Mouse (Mus musculus) neural tube, embryonic 12.5 days (tissue): ENCODE measurements around the gene Plekhm3. TPM values are rescaled to one million over a fixed set of nuclear protein-coding genes. Genes with fewer than 3 reads are reported as not detected.

Experiments used
- ATAC-seq: fragments of 200-750 bp; cut with Nextera tagmentation; 2 replicates; pipeline ENCODE4 v1.8.0; 2017; ENCODE audit warnings: low read depth, mild to moderate bottlenecking, moderate TSS enrichment, moderate library complexity; ENCODE audit not compliant: low FRiP score
- H3K27ac ChIP-seq: fragments of 300-500 bp; sonication (generic); 2 replicates; pipeline ENCODE4 v1.5.1; 2016
- H3K27me3 ChIP-seq: fragments of 300-500 bp; sonication (generic); replicated peaks from 2 replicates; pipeline ENCODE4 v1.6.1; 2016; ENCODE audit warnings: mild to moderate bottlenecking
- H3K36me3 ChIP-seq: fragments of 300-500 bp; sonication (generic); 2 replicates; pipeline ENCODE4 v1.6.1; 2016; ENCODE audit warnings: mild to moderate bottlenecking
- H3K4me1 ChIP-seq: fragments of 300-500 bp; sonication (generic); 2 replicates; pipeline ENCODE4 v1.6.1; 2016
- H3K4me2 ChIP-seq: fragments of 300-500 bp; sonication (generic); replicated peaks from 2 replicates; pipeline ENCODE4 v1.6.1; 2016; ENCODE audit warnings: mild to moderate bottlenecking
- H3K4me3 ChIP-seq: fragments of 300-500 bp; sonication (generic); 2 replicates; pipeline ENCODE4 v1.5.1; 2016
- H3K9ac ChIP-seq: fragments of 300-500 bp; sonication (generic); 2 replicates; pipeline ENCODE4 v1.6.1; 2016; ENCODE audit warnings: mild to moderate bottlenecking
- H3K9me3 ChIP-seq: fragments of 300-500 bp; sonication (generic); 2 replicates; pipeline ENCODE4 v1.6.1; 2016; ENCODE audit warnings: mild to moderate bottlenecking
- WGBS: fragments of 180-500 bp; shearing (Covaris S2); methylation state at CpG from one replicate; pipeline ENCODE4 v1.1.7; 2016; 5-methylcytosine and 5-hydroxymethylcytosine counted together
- polyA plus RNA-seq: library from polyadenylated mRNA; unstranded; fragments of >200 nt; fragmentation: Nextera tagmentation; extraction: Ambion mirVana; gene quantifications from 2 replicates; pipeline ENCODE4 v1.2.1, GENCODE M21; 2016

The Plekhm3 gene
- polyA plus RNA-seq, 1 experiment from 2014 or later = 13.2 TPM

DNA sequence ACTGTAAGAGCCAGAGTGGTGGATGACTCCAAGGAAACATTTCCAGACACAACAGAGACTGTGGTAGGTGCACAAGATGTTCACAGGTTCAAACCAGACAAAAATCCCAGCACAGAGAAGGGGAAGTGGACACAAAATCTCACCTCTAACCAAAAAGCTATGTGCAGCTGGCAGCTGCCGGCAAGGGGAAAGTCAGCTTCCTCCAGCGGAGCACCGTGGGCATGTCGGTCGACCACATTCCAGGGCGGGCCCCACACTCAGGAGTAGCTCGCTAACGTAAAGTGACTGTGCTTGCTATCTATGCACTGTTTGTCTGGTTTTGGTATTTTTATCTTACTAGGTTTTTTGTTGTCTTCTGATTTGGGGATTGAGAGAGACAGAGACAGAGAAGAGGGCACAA, 7.2 kb downstream of the Plekhm3 start:
- Histone ChIP-seq H3K36me3 (no peaks in the 10 kb centered on the region), H3K4me1 (no peaks in the 10 kb centered on the region), H3K9ac (no peak overlapping the region), H3K4me3 (no peak overlapping the region), H3K9me3 (no peaks in the 10 kb centered on the region), H3K27me3 (no peaks in the 10 kb centered on the region), H3K4me2 (no peak overlapping the region), H3K27ac (no peak overlapping the region)
- no peak for ATAC-seq
- WGBS = 90% methylated on average over 8 of the region's 8 CpGs

DNA sequence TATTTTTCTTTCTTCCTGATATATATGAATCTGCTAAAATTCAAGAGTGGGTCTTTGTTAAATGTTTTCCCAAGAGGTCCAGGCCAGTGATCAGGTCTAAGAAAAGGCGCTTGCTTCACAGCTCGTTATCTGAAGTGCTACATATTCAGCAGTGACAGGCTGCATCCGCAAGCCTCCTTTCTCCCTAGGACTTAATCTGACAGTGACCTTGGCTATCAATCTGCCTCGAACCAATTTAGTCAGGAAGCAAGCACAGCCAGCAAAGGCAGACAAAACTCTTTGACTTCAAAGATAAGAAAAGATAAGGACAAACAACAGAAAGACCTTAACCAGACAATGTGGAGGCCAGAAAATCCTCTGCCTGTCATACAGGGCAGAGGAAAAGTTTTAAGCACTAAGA, 10.5 kb downstream of the Plekhm3 start:
- H3K27me3 ChIP-seq = no peaks in the 10 kb centered on the region
- no peak overlapping the region for H3K4me2 ChIP-seq
- H3K9ac ChIP-seq = no peak overlapping the region
- ATAC-seq = no peak
- no peak overlapping the region for H3K27ac ChIP-seq
- H3K9me3 ChIP-seq = no peaks in the 10 kb centered on the region
- H3K4me3 ChIP-seq = no peak overlapping the region
- H3K4me1 ChIP-seq = no peaks in the 10 kb centered on the region
- 61% methylated on average over 4 of the region's 4 CpGs for WGBS
- H3K36me3 ChIP-seq = peaks cover 4% of the 10 kb centered on the region; the same call in 1 of the 2 replicates

GRCm38 (mm10) chr1:64945214-64945785, 11.3 kb downstream of the Plekhm3 start:
- Histone ChIP-seq H3K27ac (no peak overlapping the region), H3K36me3 (peaks cover 4% of the 10 kb centered on the region; the same call in 1 of the 2 replicates), H3K9me3 (no peaks in the 10 kb centered on the region), H3K9ac (no peak overlapping the region), H3K27me3 (no peaks in the 10 kb centered on the region), H3K4me1 (no peaks in the 10 kb centered on the region), H3K4me2 (no peak overlapping the region), H3K4me3 (no peak overlapping the region)
- ATAC-seq = no peak
- 65% methylated on average over 9 of the region's 9 CpGs for WGBS

DNA sequence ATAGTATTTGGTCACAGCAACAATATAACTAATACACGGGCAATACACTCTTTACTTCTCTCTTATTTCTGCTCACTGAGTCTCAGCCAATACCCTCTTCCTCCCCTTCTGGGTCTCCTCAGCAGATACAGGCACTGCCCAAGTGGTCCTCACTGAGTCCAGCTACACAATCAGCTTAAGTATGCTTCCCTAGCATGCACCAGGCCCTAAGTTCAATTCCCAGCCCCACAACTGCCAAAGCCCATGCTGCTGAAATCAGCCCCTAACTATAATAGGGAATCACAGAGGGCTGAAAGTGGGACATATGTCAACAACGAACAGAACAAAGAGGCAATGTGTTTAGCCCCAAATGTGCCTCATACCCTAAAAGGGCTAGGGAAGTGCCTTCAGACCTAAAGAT, 11.9 kb downstream of the Plekhm3 start:
- Histone ChIP-seq H3K4me2 (no peak overlapping the region), H3K9me3 (no peaks in the 10 kb centered on the region), H3K4me3 (no peak overlapping the region), H3K4me1 (no peaks in the 10 kb centered on the region), H3K27me3 (no peaks in the 10 kb centered on the region), H3K9ac (no peak overlapping the region), H3K27ac (no peak overlapping the region), H3K36me3 (peaks cover 4% of the 10 kb centered on the region; the same call in 1 of the 2 replicates)
- no peak for ATAC-seq
- WGBS = 88% methylated on average over 2 of the region's 2 CpGs

GRCm38 (mm10) chr1:64942006-64942755, 14.4 kb downstream of the Plekhm3 start:
- no peak for ATAC-seq
- Histone ChIP-seq H3K4me3 (no peak overlapping the region), H3K9me3 (no peaks in the 10 kb centered on the region), H3K27ac (no peak overlapping the region), H3K4me1 (no peaks in the 10 kb centered on the region), H3K4me2 (no peak overlapping the region), H3K27me3 (no peaks in the 10 kb centered on the region), H3K9ac (no peak overlapping the region), H3K36me3 (peaks cover 4% of the 10 kb centered on the region; the same call in 1 of the 2 replicates)
- WGBS = 70% methylated on average over 4 of the region's 4 CpGs

DNA sequence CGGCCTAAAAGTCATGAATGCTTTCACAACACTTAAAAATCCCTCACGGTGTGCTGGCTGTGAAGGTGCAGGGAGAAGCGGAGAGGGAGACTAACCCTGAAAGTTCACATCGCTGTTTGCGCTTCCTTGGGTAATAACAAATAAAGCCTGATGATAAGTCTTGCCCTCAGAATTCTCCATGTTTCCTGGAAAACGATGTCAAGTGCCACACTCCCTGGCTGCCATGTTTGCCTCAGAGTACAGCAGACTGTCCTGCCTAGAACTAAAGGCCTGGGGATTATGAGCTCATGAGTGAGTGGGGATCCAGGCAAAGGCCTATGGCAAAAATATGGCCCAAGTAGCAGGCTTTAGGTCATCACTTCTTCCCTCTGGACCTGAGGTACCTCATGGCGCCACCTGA, 17.7 kb downstream of the Plekhm3 start:
- no peak overlapping the region for H3K9ac ChIP-seq
- H3K4me3 ChIP-seq = no peak overlapping the region
- H3K4me2 ChIP-seq = no peak overlapping the region
- H3K9me3 ChIP-seq = no peaks in the 10 kb centered on the region
- H3K4me1 ChIP-seq = no peaks in the 10 kb centered on the region
- ATAC-seq = no peak
- 95% methylated on average over 7 of the region's 7 CpGs for WGBS
- no peak overlapping the region for H3K27ac ChIP-seq
- H3K27me3 ChIP-seq = no peaks in the 10 kb centered on the region
- peaks cover 6% of the 10 kb centered on the region; the same call in 1 of the 2 replicates for H3K36me3 ChIP-seq

DNA sequence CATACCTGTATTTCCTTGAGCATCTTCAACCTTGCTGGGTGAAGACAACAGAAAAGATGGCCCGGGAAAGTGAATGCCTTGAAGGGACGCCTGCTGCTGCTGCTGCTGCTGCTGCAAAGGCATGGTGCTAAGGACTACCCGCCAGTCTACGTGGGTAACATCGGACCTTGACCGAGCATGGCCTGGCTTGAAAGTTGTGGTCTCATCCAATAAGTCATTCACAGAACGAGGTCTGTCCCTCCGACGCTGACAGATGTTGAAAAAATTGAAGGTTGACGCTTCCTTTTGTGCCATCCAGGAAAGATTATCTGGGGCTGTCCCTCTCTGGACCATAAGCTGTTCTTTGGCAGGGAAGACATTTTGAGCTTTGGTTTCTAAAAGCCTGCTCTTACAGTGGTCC, 18.9 kb downstream of the Plekhm3 start:
- Histone ChIP-seq H3K9me3 (no peaks in the 10 kb centered on the region), H3K27me3 (no peaks in the 10 kb centered on the region), H3K4me1 (no peaks in the 10 kb centered on the region), H3K27ac (no peak overlapping the region), H3K4me3 (no peak overlapping the region), H3K4me2 (no peak overlapping the region), H3K9ac (no peak overlapping the region), H3K36me3 (0 out of 2 replicates have a peak, but pooled peaks cover 5% of the 10 kb centered on the region)
- no peak for ATAC-seq
- WGBS = 95% methylated on average over 10 of the region's 10 CpGs

DNA sequence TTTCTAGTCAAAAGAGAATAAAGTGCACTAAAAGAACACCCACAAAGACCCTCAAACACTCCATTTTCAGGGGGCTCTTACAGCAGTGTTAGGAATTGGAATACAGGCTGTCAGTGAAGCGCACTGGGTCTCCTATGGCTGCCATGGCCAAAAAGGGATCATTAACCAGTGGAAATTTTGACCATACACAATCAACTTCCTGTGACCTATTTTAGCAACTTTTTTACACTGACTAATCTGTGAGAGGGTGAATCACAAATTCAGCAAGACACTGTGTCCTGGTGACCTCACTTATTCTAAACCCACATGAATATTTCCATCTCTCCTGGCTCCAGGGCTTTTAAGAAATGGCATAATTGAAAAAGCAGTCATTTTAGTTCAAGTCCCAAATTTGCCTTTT, 23.7 kb downstream of the Plekhm3 start:
- no peak overlapping the region for H3K27ac ChIP-seq
- no peaks in the 10 kb centered on the region for H3K9me3 ChIP-seq
- no peaks in the 10 kb centered on the region for H3K4me1 ChIP-seq
- no peak overlapping the region for H3K4me2 ChIP-seq
- 94% methylated on average over 1 of the region's 1 CpGs for WGBS
- no peak overlapping the region for H3K9ac ChIP-seq
- no peak overlapping the region for H3K4me3 ChIP-seq
- no peak for ATAC-seq
- 0 out of 2 replicates have a peak, but pooled peaks cover 5% of the 10 kb centered on the region for H3K36me3 ChIP-seq
- H3K27me3 ChIP-seq = no peaks in the 10 kb centered on the region

GRCm38 (mm10) chr1:64930124-64930523, 26.5 kb downstream of the Plekhm3 start:
- Histone ChIP-seq H3K27me3 (no peaks in the 10 kb centered on the region), H3K9me3 (no peaks in the 10 kb centered on the region), H3K4me3 (no peak overlapping the region), H3K9ac (no peak overlapping the region), H3K27ac (no peak overlapping the region), H3K36me3 (no peaks in the 10 kb centered on the region; the same call in 1 of the 2 replicates), H3K4me1 (no peaks in the 10 kb centered on the region), H3K4me2 (no peak overlapping the region)
- 83% methylated on average over 6 of the region's 6 CpGs for WGBS
- no peak for ATAC-seq

DNA sequence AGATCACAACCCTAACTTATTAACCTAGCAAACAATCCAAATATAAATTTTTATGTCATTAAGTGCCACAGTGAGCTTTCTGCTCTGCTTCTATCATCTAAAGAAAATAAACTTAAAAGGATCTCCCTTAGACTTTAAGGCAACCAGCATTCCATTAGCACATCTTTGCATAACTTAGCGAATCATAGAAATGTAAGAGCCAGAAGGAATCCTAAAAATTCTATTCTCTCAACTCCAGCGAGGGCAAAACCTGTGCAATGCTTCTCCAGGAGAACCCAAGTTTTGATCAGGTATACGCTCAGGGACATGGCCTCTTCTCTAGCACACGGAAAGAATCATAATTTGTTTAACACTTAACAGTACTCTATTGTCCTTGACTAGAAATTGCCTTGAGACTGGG, 27.0 kb downstream of the Plekhm3 start:
- no peaks in the 10 kb centered on the region for H3K9me3 ChIP-seq
- no peak overlapping the region for H3K4me2 ChIP-seq
- no peaks in the 10 kb centered on the region for H3K27me3 ChIP-seq
- H3K4me3 ChIP-seq = no peak overlapping the region
- H3K9ac ChIP-seq = no peak overlapping the region
- H3K4me1 ChIP-seq = peaks cover 1% of the 10 kb centered on the region; the same call in 1 of the 2 replicates
- H3K36me3 ChIP-seq = no peaks in the 10 kb centered on the region; the same call in 1 of the 2 replicates
- ATAC-seq = no peak
- WGBS = 90% methylated on average over 4 of the region's 4 CpGs
- no peak overlapping the region for H3K27ac ChIP-seq

DNA sequence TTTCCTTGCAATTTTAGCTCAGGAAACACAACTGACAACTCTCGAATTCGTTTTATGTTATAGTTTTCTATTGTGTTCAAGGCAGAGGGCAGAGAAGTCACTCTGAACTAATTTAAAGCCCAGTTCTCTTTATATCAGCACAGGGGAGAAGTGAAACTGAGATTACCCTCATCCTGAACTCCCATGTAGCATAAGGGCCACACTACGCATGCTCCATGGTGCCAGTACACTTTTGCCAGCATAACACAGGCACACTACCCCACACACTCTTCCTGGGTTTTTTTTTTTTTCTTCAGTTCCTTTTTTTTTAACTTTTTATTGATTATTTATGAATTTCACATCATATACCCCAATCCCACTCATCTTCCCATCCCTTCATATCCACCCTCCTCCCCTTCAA, 28.1 kb downstream of the Plekhm3 start:
- no peak overlapping the region for H3K4me2 ChIP-seq
- H3K27me3 ChIP-seq = no peaks in the 10 kb centered on the region
- ATAC-seq = no peak
- H3K9me3 ChIP-seq = no peaks in the 10 kb centered on the region
- WGBS = 92% methylated on average over 3 of the region's 3 CpGs
- no peaks in the 10 kb centered on the region; the same call in 1 of the 2 replicates for H3K36me3 ChIP-seq
- H3K27ac ChIP-seq = no peak overlapping the region
- peaks cover 8% of the 10 kb centered on the region for H3K4me1 ChIP-seq
- H3K9ac ChIP-seq = no peak overlapping the region
- H3K4me3 ChIP-seq = no peak overlapping the region

DNA sequence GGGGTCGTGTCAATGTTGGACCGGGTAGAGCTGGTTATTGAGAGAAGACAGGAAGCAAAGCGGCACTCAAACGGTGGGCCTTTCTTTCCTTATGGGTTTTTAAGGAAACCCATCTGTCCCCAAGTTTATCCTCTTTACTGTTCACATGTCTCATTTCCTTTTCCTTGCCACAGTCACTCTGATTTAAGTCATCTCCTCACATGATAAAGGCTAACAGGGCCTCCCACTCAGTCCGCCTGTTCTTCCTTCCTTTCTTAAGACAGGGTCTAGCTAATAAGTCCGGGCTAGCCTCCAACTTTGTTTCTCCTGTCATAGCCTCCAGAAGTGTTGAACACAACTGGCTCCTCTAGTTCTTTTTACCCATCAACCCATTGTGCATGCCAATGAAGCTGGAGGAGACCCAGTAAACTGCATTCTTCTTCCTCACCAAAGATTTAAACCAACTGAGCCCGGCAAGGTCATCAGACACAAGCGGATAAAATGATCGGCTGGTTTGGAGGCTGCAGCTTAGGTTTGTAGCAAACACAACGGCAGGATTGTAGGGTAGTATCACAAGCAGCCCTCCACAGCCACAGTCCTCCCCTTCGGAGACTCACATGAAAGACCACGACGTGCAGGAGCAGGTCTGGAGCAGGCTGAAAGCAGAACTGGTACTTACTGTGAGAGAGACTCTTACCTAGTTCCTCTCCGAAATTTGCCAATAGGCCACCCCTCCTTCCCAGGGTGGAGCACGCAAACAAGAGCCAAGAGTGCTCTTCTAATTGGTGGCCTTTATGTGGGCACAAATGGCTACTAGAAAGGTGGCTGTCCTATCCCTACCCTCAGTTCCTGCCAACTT, 29.0 kb downstream of the Plekhm3 start:
- Histone ChIP-seq H3K4me1 (peaks cover 8% of the 10 kb centered on the region), H3K27ac (no peak overlapping the region), H3K36me3 (no peaks in the 10 kb centered on the region; the same call in 1 of the 2 replicates), H3K9me3 (no peaks in the 10 kb centered on the region), H3K4me3 (no peak overlapping the region), H3K27me3 (no peaks in the 10 kb centered on the region), H3K4me2 (no peak overlapping the region), H3K9ac (no peak overlapping the region)
- no peak for ATAC-seq
- 91% methylated on average over 15 of the region's 15 CpGs for WGBS
